ENCODE assay signal across 16 mouse cellular contexts in the genomic region with DNA sequence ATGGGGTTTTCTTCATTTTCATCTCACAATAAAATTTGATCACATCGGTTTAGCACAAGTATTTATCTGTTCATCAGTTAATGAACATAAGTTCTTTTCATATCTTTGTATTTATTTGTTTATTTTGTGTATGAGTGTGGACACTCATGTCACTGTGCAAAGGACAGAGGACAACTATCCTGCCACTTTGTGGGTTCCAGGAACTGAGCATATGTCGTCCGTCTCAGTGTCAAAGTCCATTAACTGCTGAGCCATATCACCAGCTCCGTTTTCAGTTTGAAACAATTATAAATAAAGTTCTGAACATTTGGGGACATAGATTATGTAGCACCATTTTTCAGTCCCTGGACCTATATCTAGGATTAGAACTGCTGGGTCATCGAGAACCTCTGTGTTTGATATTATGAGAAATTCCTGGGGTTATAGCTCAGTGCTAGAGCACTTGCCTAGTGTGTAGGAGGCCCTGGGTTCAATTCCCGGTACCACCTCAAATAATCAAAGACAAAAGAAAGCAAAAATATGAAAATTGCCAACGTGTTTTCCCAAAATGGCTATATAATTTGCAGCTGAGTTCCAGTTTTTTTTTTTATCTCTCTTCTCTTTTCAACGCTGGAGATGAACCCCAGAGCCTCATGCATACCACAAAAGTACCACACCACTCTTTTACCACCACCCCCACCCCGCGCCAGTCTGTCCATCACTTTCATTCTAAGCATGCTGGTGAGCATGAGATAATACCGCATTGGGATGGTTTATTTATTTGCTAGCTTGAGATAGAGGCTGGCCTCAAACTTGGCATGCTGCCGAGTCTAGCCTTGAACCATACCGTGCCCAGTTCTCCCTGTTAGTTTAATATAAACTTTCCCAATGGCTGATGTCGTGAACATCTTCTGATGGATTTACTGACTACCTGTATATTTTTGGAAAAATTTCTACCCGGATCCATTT. TPM values are rescaled to one million over a fixed set of nuclear protein-coding genes. Genes with fewer than 3 reads are reported as not detected.
DNase-seq lines count a peak whose midpoint lies in the region; ATAC-seq and TF ChIP-seq lines count a peak whose summit lies in the region.
"Had no signal": no experiment of that assay in that cellular context is flagged by ENCODE, and none has a peak within 500 bp of the region (broad histone marks: within the 10 kb centered on the region; RNA-seq: fewer than 3 reads in every experiment).

No protein-coding gene starts in this region.

- H3K4me3 ChIP-seq in stomach, embryonic 15.5 days (replicated peaks): no peak overlapping the region
- H3K4me3 ChIP-seq in stomach, postnatal 0 days (ENCODE audit: low read depth, low read length): no peak overlapping the region
- H3K4me3 ChIP-seq in liver, embryonic 13.5 days (replicated peaks): no peak overlapping the region
- H3K4me3 ChIP-seq: heart, embryonic 13.5 days; hindbrain, embryonic 10.5 days; neural tube, embryonic 13.5 days had no signal

- H3K27me3 ChIP-seq in stomach, embryonic 15.5 days (replicated peaks): no peaks in the 10 kb centered on the region
- H3K27me3 ChIP-seq in stomach, postnatal 0 days (ENCODE audit: control insufficient read depth, insufficient read depth, low read length): no peaks in the 10 kb centered on the region
- H3K27me3 ChIP-seq in liver, embryonic 13.5 days: no peaks in the 10 kb centered on the region
- H3K27me3 ChIP-seq: heart, embryonic 13.5 days; neural tube, embryonic 13.5 days; Patski had no signal

- TF ChIP-seq CTCF in stomach, postnatal 0 days (IDR thresholded peaks at IDR 0.05; ENCODE audit: low read depth): no peak

- no peak for TF ChIP-seq EP300 in stomach, postnatal 0 days (optimal IDR thresholded peaks at IDR 0.05)

- H3K4me2 ChIP-seq in stomach, embryonic 15.5 days: no peak overlapping the region
- no peak overlapping the region for H3K4me2 ChIP-seq in stomach, postnatal 0 days (replicated peaks; ENCODE audit: low read depth)
- H3K4me2 ChIP-seq in liver, embryonic 13.5 days: peak overlapping the region; percentile 48
- H3K4me2 ChIP-seq: heart, embryonic 13.5 days; neural tube, embryonic 13.5 days had no signal

- H3K27ac ChIP-seq in stomach, embryonic 15.5 days: no peak overlapping the region
- H3K27ac ChIP-seq in stomach, postnatal 0 days (replicated peaks): no peak overlapping the region
- H3K27ac ChIP-seq in liver, embryonic 13.5 days: peak overlapping the region; percentile 84
- H3K27ac ChIP-seq: heart, embryonic 13.5 days; hindbrain, embryonic 10.5 days had no signal

- no peak for DNase-seq in stomach, postnatal 0 days (ENCODE audit: low spot score)
- peak; percentile 53 for DNase-seq in liver, embryonic 13.5 days
- peak; percentile 85 to 90 for DNase-seq in spleen, postnatal 4 days (ENCODE audit: low spot score in 2 of 2)
- DNase-seq in embryo, embryonic 11 days: no peak
- no peak for DNase-seq in thymus, postnatal 25 days
- no peak for DNase-seq in cerebellum, adult 9-10 months
- DNase-seq: cerebellum, adult 11-12 months; gastrocnemius, postnatal 25 days; kidney, adult 9 months; thymus, postnatal 36 days had no signal

- H3K9ac ChIP-seq in stomach, embryonic 15.5 days: no peak overlapping the region
- H3K9ac ChIP-seq in stomach, postnatal 0 days (ENCODE audit: low read length): no peak overlapping the region
- H3K9ac ChIP-seq in liver, embryonic 13.5 days: peak overlapping the region; percentile 56
- H3K9ac ChIP-seq: heart, embryonic 13.5 days had no signal

- no peaks in the 10 kb centered on the region for H3K9me3 ChIP-seq in stomach, embryonic 15.5 days
- H3K9me3 ChIP-seq in stomach, postnatal 0 days (ENCODE audit: control insufficient read depth, low read length): no peaks in the 10 kb centered on the region
- H3K9me3 ChIP-seq in liver, embryonic 13.5 days (replicated peaks): no peaks in the 10 kb centered on the region
- H3K9me3 ChIP-seq: heart, embryonic 13.5 days; neural tube, embryonic 13.5 days had no signal

- no peaks in the 10 kb centered on the region for H3K4me1 ChIP-seq in stomach, embryonic 15.5 days
- H3K4me1 ChIP-seq in stomach, postnatal 0 days (replicated peaks; ENCODE audit: control insufficient read depth, insufficient read depth): no peaks in the 10 kb centered on the region
- peaks cover 94% of the 10 kb centered on the region for H3K4me1 ChIP-seq in liver, embryonic 13.5 days (replicated peaks)

- no peaks in the 10 kb centered on the region for H3K36me3 ChIP-seq in stomach, embryonic 15.5 days
- no peaks in the 10 kb centered on the region for H3K36me3 ChIP-seq in stomach, postnatal 0 days (ENCODE audit: control insufficient read depth, insufficient read depth, low read length)
- H3K36me3 ChIP-seq in liver, embryonic 13.5 days: no peaks in the 10 kb centered on the region
- H3K36me3 ChIP-seq: heart, embryonic 13.5 days had no signal

- 76% methylated on average over 15 of the region's 15 CpGs for WGBS in stomach, embryonic 15.5 days
- WGBS in stomach, postnatal 0 days: 75% methylated on average over 15 of the region's 15 CpGs
- WGBS in liver, embryonic 13.5 days (ENCODE audit: insufficient replicate concordance): 34% methylated on average over 15 of the region's 15 CpGs

- ATAC-seq in stomach, embryonic 15.5 days (ENCODE audit: insufficient read depth, low FRiP score, low read depth): peak; percentile 79; the same call in 1 of the 2 replicates
- no peak for ATAC-seq in stomach, postnatal 0 days (ENCODE audit: low FRiP score, low TSS enrichment)
- ATAC-seq in common myeloid progenitor, adult 5-6 weeks (replicated peaks; ENCODE audit: low read depth, poor library complexity, severe bottlenecking): peak; percentile 83
- ATAC-seq in liver, embryonic 13.5 days (ENCODE audit: low read depth): peak; percentile 90
- ATAC-seq: Patski had no signal

RNA-seq across cellular contexts. Expression of a gene that starts 28.6 kb away (rescaled TPM):
- 15.8 and 18.0 TPM in 2 replicates for polyA plus RNA-seq in stomach, embryonic 15.5 days (2015; fragmentation: Nextera tagmentation; extraction: Ambion mirVana)
- 3.6 TPM in 2 replicates for polyA plus RNA-seq in stomach, postnatal 0 days (2015; fragmentation: Nextera tagmentation; extraction: Ambion mirVana)
- total RNA-seq in common myeloid progenitor, adult 5-6 weeks (2017): 6.8 and 10.1 TPM in 2 replicates
- 7.4 and 7.5 TPM in 2 replicates for polyA plus RNA-seq in liver, embryonic 13.5 days (2015; fragmentation: Nextera tagmentation; extraction: Ambion mirVana)

Comparison
In these comparisons a context has a peak if more than half of its experiments do, and no peak if none do; other contexts are left out.
1. DNase-seq: peak in liver, embryonic 13.5 days (single experiment) and spleen, postnatal 4 days (2 of 2); none in stomach, postnatal 0 days (single experiment), embryo, embryonic 11 days (single experiment), thymus, postnatal 25 days (single experiment) and cerebellum, adult 9-10 months (single experiment).